In genomic region chr8:26255191-26255669, GRCm38 (mm10) we compare ENCODE assay signal across 13 mouse cellular contexts.
DNase-seq lines count a peak whose midpoint lies in the region; ATAC-seq and TF ChIP-seq lines count a peak whose summit lies in the region.
"Had no signal": no experiment of that assay in that cellular context is flagged by ENCODE, and none has a peak within 500 bp of the region (broad histone marks: within the 10 kb centered on the region; RNA-seq: fewer than 3 reads in every experiment).

No protein-coding gene starts in this region.

- H3K9me3 ChIP-seq in embryonic facial prominence, embryonic 11.5 days (replicated peaks; ENCODE audit: control insufficient read depth, low read length) = no peaks in the 10 kb centered on the region
- peaks cover 7% of the 10 kb centered on the region; the same call in 1 of the 2 replicates for H3K9me3 ChIP-seq in hindbrain, embryonic 13.5 days
- no peaks in the 10 kb centered on the region for H3K9me3 ChIP-seq in midbrain, postnatal 0 days (ENCODE audit: low read length)
- H3K9me3 ChIP-seq: heart, embryonic 10.5 days had no signal

- H3K4me1 ChIP-seq in cerebellum, adult 2 months (ENCODE audit: control insufficient read depth, insufficient read depth, low read length) = no peaks in the 10 kb centered on the region
- no peaks in the 10 kb centered on the region for H3K4me1 ChIP-seq in embryonic facial prominence, embryonic 11.5 days (ENCODE audit: control insufficient read depth, insufficient read depth, low read length)
- H3K4me1 ChIP-seq in hindbrain, embryonic 13.5 days (replicated peaks) = peaks cover 9% of the 10 kb centered on the region
- peaks cover 2% of the 10 kb centered on the region; the same call in 1 of the 2 replicates for H3K4me1 ChIP-seq in midbrain, postnatal 0 days (ENCODE audit: insufficient read depth, low read length)
- H3K4me1 ChIP-seq: heart, embryonic 10.5 days had no signal

- DNase-seq in cerebellum, postnatal 10 days = peak; percentile 51 to 63
- no peak for DNase-seq in cerebellum, adult 2 months
- peak; percentile 65 for DNase-seq in embryonic facial prominence, embryonic 11.5 days (ENCODE audit: low spot score)
- peak; percentile 88 for DNase-seq in midbrain, postnatal 0 days (ENCODE audit: low spot score)
- no peak for DNase-seq in adrenal gland, postnatal 4 days (ENCODE audit: low spot score in 2 of 2)
- no peak for DNase-seq in left cerebral cortex, postnatal 36 days (ENCODE audit: low spot score in 2 of 2)
- DNase-seq in kidney, postnatal 4 days = no peak
- DNase-seq: cerebellum, postnatal 25 days; thymus, adult 18-20 months had no signal

- no peaks in the 10 kb centered on the region for H3K27me3 ChIP-seq in cerebellum, adult 2 months (ENCODE audit: control insufficient read depth, insufficient read depth, low read length)
- no peaks in the 10 kb centered on the region for H3K27me3 ChIP-seq in embryonic facial prominence, embryonic 11.5 days (ENCODE audit: control insufficient read depth, insufficient read depth, low read length)
- no peaks in the 10 kb centered on the region for H3K27me3 ChIP-seq in hindbrain, embryonic 13.5 days
- no peaks in the 10 kb centered on the region for H3K27me3 ChIP-seq in midbrain, postnatal 0 days (ENCODE audit: insufficient read depth, low read length)

- no peak overlapping the region for H3K9ac ChIP-seq in embryonic facial prominence, embryonic 11.5 days (replicated peaks; ENCODE audit: low read length)
- no peak overlapping the region for H3K9ac ChIP-seq in hindbrain, embryonic 13.5 days
- H3K9ac ChIP-seq in midbrain, postnatal 0 days (replicated peaks; ENCODE audit: low read length, poor library complexity, severe bottlenecking) = no peak overlapping the region

- no peak for TF ChIP-seq POLR2A in cerebellum, adult 2 months (IDR thresholded peaks at IDR 0.05; ENCODE audit: borderline replicate concordance, insufficient read depth, low read length)

- TF ChIP-seq CTCF in cerebellum, adult 2 months (IDR thresholded peaks at IDR 0.05; ENCODE audit: borderline replicate concordance, insufficient read depth, low read depth, low read length) = no peak
- no peak for TF ChIP-seq CTCF in midbrain, postnatal 0 days (IDR thresholded peaks at IDR 0.05)

- peak; percentile 75 for ATAC-seq in embryonic facial prominence, embryonic 11.5 days (replicated peaks; ENCODE audit: insufficient number of reproducible peaks, low FRiP score, low TSS enrichment, low read depth)
- peak; percentile 57 for ATAC-seq in hindbrain, embryonic 13.5 days (ENCODE audit: low FRiP score)
- no peak for ATAC-seq in midbrain, postnatal 0 days (ENCODE audit: low FRiP score)
- ATAC-seq: intestine, postnatal 0 days had no signal

- H3K4me2 ChIP-seq in embryonic facial prominence, embryonic 11.5 days (ENCODE audit: low read depth, low read length) = no peak overlapping the region
- H3K4me2 ChIP-seq in hindbrain, embryonic 13.5 days = no peak overlapping the region
- no peak overlapping the region for H3K4me2 ChIP-seq in midbrain, postnatal 0 days (ENCODE audit: low read depth, low read length, poor library complexity, severe bottlenecking)
- H3K4me2 ChIP-seq: liver, embryonic 11.5 days had no signal

- WGBS in cerebellum, adult 2 months = 13% methylated on average over 6 of the region's 6 CpGs
- 3% methylated on average over 6 of the region's 6 CpGs for WGBS in embryonic facial prominence, embryonic 11.5 days
- 5% methylated on average over 6 of the region's 6 CpGs for WGBS in hindbrain, embryonic 13.5 days
- WGBS in midbrain, postnatal 0 days = 13% methylated on average over 6 of the region's 6 CpGs

- no peak overlapping the region for H3K4me3 ChIP-seq in cerebellum, adult 2 months (replicated peaks; ENCODE audit: insufficient read depth, low read depth, low read length)
- H3K4me3 ChIP-seq in embryonic facial prominence, embryonic 11.5 days (ENCODE audit: low read depth, low read length) = no peak overlapping the region
- H3K4me3 ChIP-seq in hindbrain, embryonic 13.5 days = no peak overlapping the region
- no peak overlapping the region for H3K4me3 ChIP-seq in midbrain, postnatal 0 days (ENCODE audit: low read depth, low read length)
- H3K4me3 ChIP-seq: heart, embryonic 10.5 days had no signal

- intact Hi-C loops in left cerebral cortex, postnatal 36 days (cut with DNase I) = no loop called here

- H3K27ac ChIP-seq in cerebellum, adult 2 months (ENCODE audit: insufficient read depth, low read length) = no peak overlapping the region
- H3K27ac ChIP-seq in embryonic facial prominence, embryonic 11.5 days (replicated peaks; ENCODE audit: low read depth, low read length) = no peak overlapping the region
- H3K27ac ChIP-seq in hindbrain, embryonic 13.5 days = no peak overlapping the region; the same call in 1 of the 2 replicates
- no peak overlapping the region for H3K27ac ChIP-seq in midbrain, postnatal 0 days (ENCODE audit: low read depth, low read length)
- H3K27ac ChIP-seq: heart, embryonic 10.5 days had no signal

- no peaks in the 10 kb centered on the region for H3K36me3 ChIP-seq in embryonic facial prominence, embryonic 11.5 days (replicated peaks; ENCODE audit: control insufficient read depth, insufficient read depth, low read depth, low read length)
- 0 out of 2 replicates have a peak, but pooled peaks cover 4% of the 10 kb centered on the region for H3K36me3 ChIP-seq in hindbrain, embryonic 13.5 days
- no peaks in the 10 kb centered on the region for H3K36me3 ChIP-seq in midbrain, postnatal 0 days (ENCODE audit: insufficient read depth, low read length)
- H3K36me3 ChIP-seq: heart, embryonic 10.5 days had no signal

Comparison
In these comparisons a context has a peak if more than half of its experiments do, and no peak if none do; other contexts are left out.
1. DNase-seq: peak in cerebellum, postnatal 10 days (2 of 2), embryonic facial prominence, embryonic 11.5 days (single experiment) and midbrain, postnatal 0 days (single experiment); none in cerebellum, adult 2 months (0 of 2), adrenal gland, postnatal 4 days (0 of 2), left cerebral cortex, postnatal 36 days (0 of 2) and kidney, postnatal 4 days (0 of 2).